In the genomic region with DNA sequence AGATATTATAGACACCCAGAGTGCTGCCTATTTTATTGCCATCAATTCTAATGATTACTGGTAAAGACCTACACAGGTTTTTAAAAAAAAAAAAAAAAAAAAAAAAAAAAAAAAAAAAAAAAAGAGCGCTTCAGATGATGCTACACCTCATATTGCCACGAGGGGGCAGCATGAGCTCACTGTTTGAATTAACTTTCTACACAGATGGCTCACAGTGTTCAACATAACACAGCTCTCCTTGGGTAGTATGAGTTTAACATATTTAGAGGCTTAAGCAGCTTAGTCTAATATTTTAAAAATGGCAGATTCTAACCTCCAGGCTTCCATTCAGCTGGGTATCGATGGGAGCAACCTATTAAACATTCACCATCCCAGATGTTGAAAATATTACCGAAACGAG, we compare ENCODE assay signal across 10 mouse cellular contexts. TPM values are rescaled to one million over a fixed set of nuclear protein-coding genes. Genes with fewer than 3 reads are reported as not detected.
DNase-seq lines count a peak whose midpoint lies in the region; ATAC-seq lines count a peak whose summit lies in the region.
"Had no signal": no experiment of that assay in that cellular context is flagged by ENCODE, and none has a peak within 500 bp of the region (broad histone marks: within the 10 kb centered on the region; RNA-seq: fewer than 3 reads in every experiment).

No protein-coding gene starts in this region.

- H3K4me3 ChIP-seq in hindbrain, embryonic 12.5 days = no peak overlapping the region
- H3K4me3 ChIP-seq in hindbrain, embryonic 13.5 days = no peak overlapping the region
- H3K4me3 ChIP-seq in forebrain, embryonic 15.5 days = no peak overlapping the region
- H3K4me3 ChIP-seq in midbrain, embryonic 14.5 days (replicated peaks; ENCODE audit: low read depth, low read length) = no peak overlapping the region
- H3K4me3 ChIP-seq: erythroblast, embryonic 14.5 days; neural tube, embryonic 12.5 days had no signal

- no peak overlapping the region for H3K4me2 ChIP-seq in hindbrain, embryonic 12.5 days (replicated peaks)
- no peak overlapping the region for H3K4me2 ChIP-seq in hindbrain, embryonic 13.5 days
- H3K4me2 ChIP-seq in forebrain, embryonic 15.5 days (replicated peaks) = no peak overlapping the region
- H3K4me2 ChIP-seq in midbrain, embryonic 14.5 days (ENCODE audit: low read length) = peak overlapping the region; percentile 0; the same call in 1 of the 2 replicates
- H3K4me2 ChIP-seq: neural tube, embryonic 12.5 days had no signal

- peak; percentile 49 for DNase-seq in ES-CJ7 (ENCODE audit: low read depth, low spot score)
- DNase-seq in c-Kit-positive CD71-negative TER-119-negative erythroid progenitor cells, embryonic 14.5 days (ENCODE audit: low read depth) = peak; percentile 24
- DNase-seq in left cerebral cortex, postnatal 10 days (ENCODE audit: extremely low spot score in 1 of 2, low spot score in 2 of 2) = peak; percentile 28 to 53
- peak; percentile 86 for DNase-seq in midbrain, embryonic 14.5 days
- DNase-seq in urinary bladder, postnatal 4 days (ENCODE audit: low spot score in 2 of 2) = no peak

- intact Hi-C loops in left cerebral cortex, postnatal 10 days (cut with DNase I) = no loop called here

- peak; percentile 48; the same call in 1 of the 2 replicates for ATAC-seq in hindbrain, embryonic 12.5 days (ENCODE audit: low FRiP score)
- no peak for ATAC-seq in hindbrain, embryonic 13.5 days (ENCODE audit: low FRiP score)
- ATAC-seq in forebrain, embryonic 15.5 days (replicated peaks) = peak; percentile 78
- no peak; the same call in 1 of the 2 replicates for ATAC-seq in midbrain, embryonic 14.5 days (ENCODE audit: low FRiP score, low TSS enrichment)

- H3K4me1 ChIP-seq in hindbrain, embryonic 12.5 days = peaks cover 15% of the 10 kb centered on the region; the same call in 1 of the 2 replicates
- peaks cover 18% of the 10 kb centered on the region for H3K4me1 ChIP-seq in hindbrain, embryonic 13.5 days (replicated peaks)
- no peaks in the 10 kb centered on the region for H3K4me1 ChIP-seq in forebrain, embryonic 15.5 days
- no peaks in the 10 kb centered on the region for H3K4me1 ChIP-seq in midbrain, embryonic 14.5 days (ENCODE audit: control insufficient read depth, insufficient read depth, low read length)

- no peak overlapping the region for H3K9ac ChIP-seq in hindbrain, embryonic 12.5 days
- H3K9ac ChIP-seq in hindbrain, embryonic 13.5 days = no peak overlapping the region
- H3K9ac ChIP-seq in forebrain, embryonic 15.5 days (replicated peaks) = no peak overlapping the region
- no peak overlapping the region for H3K9ac ChIP-seq in midbrain, embryonic 14.5 days (replicated peaks; ENCODE audit: low read length)
- H3K9ac ChIP-seq: neural tube, embryonic 12.5 days had no signal

- WGBS in hindbrain, embryonic 12.5 days = 48% methylated on average over 5 of the region's 5 CpGs
- 42% methylated on average over 5 of the region's 5 CpGs for WGBS in hindbrain, embryonic 13.5 days
- WGBS in forebrain, embryonic 15.5 days = 47% methylated on average over 5 of the region's 5 CpGs
- WGBS in midbrain, embryonic 14.5 days = 39% methylated on average over 5 of the region's 5 CpGs

- no peak overlapping the region; the same call in 1 of the 2 replicates for H3K27ac ChIP-seq in hindbrain, embryonic 12.5 days
- no peak overlapping the region for H3K27ac ChIP-seq in hindbrain, embryonic 13.5 days
- no peak overlapping the region for H3K27ac ChIP-seq in forebrain, embryonic 15.5 days (replicated peaks)
- no peak overlapping the region for H3K27ac ChIP-seq in midbrain, embryonic 14.5 days (replicated peaks; ENCODE audit: low read depth, low read length)
- H3K27ac ChIP-seq: neural tube, embryonic 12.5 days had no signal

- H3K27me3 ChIP-seq in hindbrain, embryonic 12.5 days = no peaks in the 10 kb centered on the region
- no peaks in the 10 kb centered on the region for H3K27me3 ChIP-seq in hindbrain, embryonic 13.5 days
- no peaks in the 10 kb centered on the region for H3K27me3 ChIP-seq in forebrain, embryonic 15.5 days
- no peaks in the 10 kb centered on the region for H3K27me3 ChIP-seq in midbrain, embryonic 14.5 days (ENCODE audit: control insufficient read depth, insufficient read depth, low read length)
- H3K27me3 ChIP-seq: neural tube, embryonic 12.5 days had no signal

- no peaks in the 10 kb centered on the region for H3K36me3 ChIP-seq in hindbrain, embryonic 12.5 days
- no peaks in the 10 kb centered on the region for H3K36me3 ChIP-seq in hindbrain, embryonic 13.5 days
- no peaks in the 10 kb centered on the region for H3K36me3 ChIP-seq in forebrain, embryonic 15.5 days
- H3K36me3 ChIP-seq in midbrain, embryonic 14.5 days (ENCODE audit: control insufficient read depth, insufficient read depth, low read length) = no peaks in the 10 kb centered on the region
- H3K36me3 ChIP-seq: neural tube, embryonic 12.5 days had no signal

- H3K9me3 ChIP-seq in hindbrain, embryonic 12.5 days (replicated peaks) = no peaks in the 10 kb centered on the region
- no peaks in the 10 kb centered on the region for H3K9me3 ChIP-seq in hindbrain, embryonic 13.5 days
- H3K9me3 ChIP-seq in forebrain, embryonic 15.5 days = no peaks in the 10 kb centered on the region
- H3K9me3 ChIP-seq in midbrain, embryonic 14.5 days (ENCODE audit: control insufficient read depth, low read length) = no peaks in the 10 kb centered on the region
- H3K9me3 ChIP-seq: neural tube, embryonic 12.5 days had no signal

RNA-seq across cellular contexts. Expression of a gene that starts 28.7 kb away (rescaled TPM):
- 93.1 and 94.7 TPM in 2 replicates for polyA plus RNA-seq in hindbrain, embryonic 12.5 days (2016; fragmentation: Nextera tagmentation; extraction: Ambion mirVana)
- polyA plus RNA-seq in hindbrain, embryonic 13.5 days (2015; fragmentation: Nextera tagmentation; extraction: Ambion mirVana) = 105 and 106 TPM in 2 replicates
- 109 and 110 TPM in 2 replicates for polyA plus RNA-seq in forebrain, embryonic 15.5 days (2015; fragmentation: Nextera tagmentation; extraction: Ambion mirVana)
- 100 to 1,000 TPM; 129 to 132 TPM for total RNA-seq in left cerebral cortex, postnatal 10 days (2021)
- polyA plus RNA-seq in midbrain, embryonic 14.5 days (2014; fragmentation: Nextera tagmentation; extraction: Ambion mirVana) = 106 and 128 TPM in 2 replicates

Comparison
In these comparisons a context has a peak if more than half of its experiments do, and no peak if none do; other contexts are left out.
1. ATAC-seq: peak in hindbrain, embryonic 12.5 days (single experiment) and forebrain, embryonic 15.5 days (single experiment); none in hindbrain, embryonic 13.5 days (single experiment) and midbrain, embryonic 14.5 days (single experiment).
2. DNase-seq: peak in ES-CJ7 (single experiment), c-Kit-positive CD71-negative TER-119-negative erythroid progenitor cells, embryonic 14.5 days (single experiment), left cerebral cortex, postnatal 10 days (2 of 2) and midbrain, embryonic 14.5 days (single experiment); none in urinary bladder, postnatal 4 days (0 of 2).